Mouse (Mus musculus): ENCODE results near the gene Mrfap1. TPM values are rescaled to one million over a fixed set of nuclear protein-coding genes. Genes with fewer than 3 reads are reported as not detected.
"Not testable (repeated sequence)": the region's sequence is repeated elsewhere in the genome, so short reads cannot be mapped to it uniquely, and the experiment has no call there.

Mrfap1 gene
- polyA plus RNA-seq, 1 experiment from 2014 or later = 587 TPM

- no peak for ATAC-seq (ENCODE audit: insufficient number of reproducible peaks, insufficient read depth, low FRiP score, low TSS enrichment, low read depth)
- Histone ChIP-seq H3K9me3 (no peaks in the 10 kb centered on the region), H3K27me3 (no peaks in the 10 kb centered on the region), H3K9ac (no peak overlapping the region), H3K4me3 (no peak overlapping the region), H3K36me3 (peaks cover 23% of the 10 kb centered on the region), H3K4me2 (no peak overlapping the region), H3K4me1 (no peaks in the 10 kb centered on the region), H3K27ac (no peak overlapping the region)
- 45% methylated on average over 6 of the region's 6 CpGs for WGBS
These were observed 23.6 kb upstream of the Mrfap1 start for GRCm38 (mm10) chr5:36820142-36820541.

GRCm38 (mm10) chr5:36819742-36820141 is 23.2 kb upstream of the Mrfap1 start:
- H3K4me3 ChIP-seq = no peak overlapping the region
- H3K4me2 ChIP-seq = no peak overlapping the region
- no peak overlapping the region for H3K27ac ChIP-seq
- 85% methylated on average over 5 of the region's 5 CpGs for WGBS
- no peak for ATAC-seq (ENCODE audit: insufficient number of reproducible peaks, insufficient read depth, low FRiP score, low TSS enrichment, low read depth)
- H3K9me3 ChIP-seq = no peaks in the 10 kb centered on the region
- no peaks in the 10 kb centered on the region for H3K4me1 ChIP-seq
- H3K9ac ChIP-seq = no peak overlapping the region
- peaks cover 23% of the 10 kb centered on the region for H3K36me3 ChIP-seq
- no peaks in the 10 kb centered on the region for H3K27me3 ChIP-seq

- peaks cover 11% of the 10 kb centered on the region; the same call in 1 of the 2 replicates for H3K36me3 ChIP-seq
- 62% methylated on average over 3 of the region's 3 CpGs for WGBS
These were observed 21.2 kb upstream of the Mrfap1 start for GRCm38 (mm10) chr5:36817738-36818137.

GRCm38 (mm10) chr5:36814554-36814953 is 18.0 kb upstream of the Mrfap1 start:
- WGBS = 70% methylated on average over 6 of the region's 6 CpGs

More at GRCm38 (mm10) chr5:36817738-36818137, 21.2 kb upstream of the Mrfap1 start:
- H3K4me2 ChIP-seq = no peak overlapping the region
- no peaks in the 10 kb centered on the region for H3K9me3 ChIP-seq
- H3K27ac ChIP-seq = no peak overlapping the region
- H3K27me3 ChIP-seq = no peaks in the 10 kb centered on the region
- H3K9ac ChIP-seq = no peak overlapping the region
- no peak overlapping the region for H3K4me3 ChIP-seq
- no peaks in the 10 kb centered on the region for H3K4me1 ChIP-seq
- no peak for ATAC-seq (ENCODE audit: insufficient number of reproducible peaks, insufficient read depth, low FRiP score, low TSS enrichment, low read depth)

GRCm38 (mm10) chr5:36811413-36811812 is 14.8 kb upstream of the Mrfap1 start:
- H3K36me3 ChIP-seq = 0 out of 2 replicates have a peak, but pooled peaks cover 5% of the 10 kb centered on the region
- no peak; the same call in 1 of the 2 replicates for ATAC-seq (ENCODE audit: insufficient number of reproducible peaks, insufficient read depth, low FRiP score, low TSS enrichment, low read depth)
- no peak overlapping the region for H3K27ac ChIP-seq
- H3K27me3 ChIP-seq = no peaks in the 10 kb centered on the region
- 26% methylated on average over 3 of the region's 3 CpGs for WGBS
- H3K9me3 ChIP-seq = no peaks in the 10 kb centered on the region
- H3K4me2 ChIP-seq = no peak overlapping the region
- H3K4me1 ChIP-seq = no peaks in the 10 kb centered on the region
- no peak overlapping the region for H3K4me3 ChIP-seq
- H3K9ac ChIP-seq = no peak overlapping the region

More at GRCm38 (mm10) chr5:36814554-36814953, 18.0 kb upstream of the Mrfap1 start:
- H3K36me3 ChIP-seq = peaks cover 11% of the 10 kb centered on the region; the same call in 1 of the 2 replicates
- H3K27me3 ChIP-seq = no peaks in the 10 kb centered on the region
- ATAC-seq (ENCODE audit: insufficient number of reproducible peaks, insufficient read depth, low FRiP score, low TSS enrichment, low read depth) = no peak
- H3K9ac ChIP-seq = no peak overlapping the region
- no peaks in the 10 kb centered on the region for H3K4me1 ChIP-seq
- no peak overlapping the region for H3K27ac ChIP-seq
- H3K9me3 ChIP-seq = no peaks in the 10 kb centered on the region
- H3K4me2 ChIP-seq = no peak overlapping the region
- no peak overlapping the region for H3K4me3 ChIP-seq

- no peak overlapping the region for H3K27ac ChIP-seq
- no peaks in the 10 kb centered on the region for H3K9me3 ChIP-seq
- 75% methylated on average over 3 of the region's 3 CpGs for WGBS
- no peaks in the 10 kb centered on the region for H3K27me3 ChIP-seq
- no peak overlapping the region for H3K4me2 ChIP-seq
- H3K36me3 ChIP-seq = 0 out of 2 replicates have a peak, but pooled peaks cover 3% of the 10 kb centered on the region
- H3K9ac ChIP-seq = 0 out of 2 replicates have a peak overlapping the region, but pooled peaks have one; percentile 3
- no peak overlapping the region for H3K4me3 ChIP-seq
- ATAC-seq (ENCODE audit: insufficient number of reproducible peaks, insufficient read depth, low FRiP score, low TSS enrichment, low read depth) = no peak
- no peaks in the 10 kb centered on the region for H3K4me1 ChIP-seq
These were observed 14.1 kb upstream of the Mrfap1 start for GRCm38 (mm10) chr5:36810634-36811033.

- H3K27ac ChIP-seq = no peak overlapping the region
- H3K27me3 ChIP-seq = no peaks in the 10 kb centered on the region
- H3K9me3 ChIP-seq = no peaks in the 10 kb centered on the region
- H3K4me3 ChIP-seq = no peak overlapping the region
- H3K36me3 ChIP-seq = no peaks in the 10 kb centered on the region
- H3K9ac ChIP-seq = no peak overlapping the region
- no peaks in the 10 kb centered on the region for H3K4me1 ChIP-seq
- no peak for ATAC-seq (ENCODE audit: insufficient number of reproducible peaks, insufficient read depth, low FRiP score, low TSS enrichment, low read depth)
- H3K4me2 ChIP-seq = no peak overlapping the region
- 84% methylated on average over 7 of the region's 7 CpGs for WGBS
These were observed 12.6 kb upstream of the Mrfap1 start for GRCm38 (mm10) chr5:36809123-36809522.

GRCm38 (mm10) chr5:36807106-36807505 is 10.5 kb upstream of the Mrfap1 start:
- no peaks in the 10 kb centered on the region for H3K27me3 ChIP-seq
- no peaks in the 10 kb centered on the region for H3K4me1 ChIP-seq
- no peak overlapping the region for H3K27ac ChIP-seq
- H3K36me3 ChIP-seq = no peaks in the 10 kb centered on the region
- H3K4me3 ChIP-seq = no peak overlapping the region
- no peak overlapping the region for H3K9ac ChIP-seq
- no peak overlapping the region for H3K4me2 ChIP-seq
- no peaks in the 10 kb centered on the region for H3K9me3 ChIP-seq
- 14% methylated on average over 5 of the region's 5 CpGs for WGBS
- no peak for ATAC-seq (ENCODE audit: insufficient number of reproducible peaks, insufficient read depth, low FRiP score, low TSS enrichment, low read depth)

GRCm38 (mm10) chr5:36797291-36797690 is 719 bp upstream of the Mrfap1 start:
- no peaks in the 10 kb centered on the region for H3K9me3 ChIP-seq
- peaks cover 8% of the 10 kb centered on the region; the same call in 1 of the 2 replicates for H3K4me1 ChIP-seq
- 0 out of 2 replicates have a peak, but pooled peaks cover 4% of the 10 kb centered on the region for H3K27me3 ChIP-seq
- H3K4me2 ChIP-seq = peak overlapping the region; percentile 60
- H3K4me3 ChIP-seq = peak overlapping the region; percentile 74
- H3K9ac ChIP-seq = peak overlapping the region; percentile 89; the same call in 1 of the 2 replicates
- H3K36me3 ChIP-seq = peaks cover 19% of the 10 kb centered on the region
- ATAC-seq (ENCODE audit: insufficient number of reproducible peaks, insufficient read depth, low FRiP score, low TSS enrichment, low read depth) = no peak
- 37% methylated on average over 8 of the region's 8 CpGs for WGBS
- H3K27ac ChIP-seq = peak overlapping the region; percentile 48; the same call in 1 of the 2 replicates

- peak; percentile 43 for ATAC-seq (ENCODE audit: insufficient number of reproducible peaks, insufficient read depth, low FRiP score, low TSS enrichment, low read depth)
- not testable (repeated sequence) for H3K9me3 ChIP-seq, H3K4me1 ChIP-seq, H3K27me3 ChIP-seq
- peak overlapping the region; percentile 89 for H3K9ac ChIP-seq
- H3K4me2 ChIP-seq = peak overlapping the region; percentile 60
- 3% methylated on average over 36 of the region's 37 CpGs for WGBS
- H3K36me3 ChIP-seq = peaks cover 23% of the 10 kb centered on the region
- peak overlapping the region; percentile 96 for H3K27ac ChIP-seq
- peak overlapping the region; percentile 74 for H3K4me3 ChIP-seq
These were observed 801 bp downstream of the Mrfap1 start for GRCm38 (mm10) chr5:36795647-36796295.

- H3K4me2 ChIP-seq = no peak overlapping the region
- 80% methylated on average over 9 of the region's 9 CpGs for WGBS
- no peak for ATAC-seq (ENCODE audit: insufficient number of reproducible peaks, insufficient read depth, low FRiP score, low TSS enrichment, low read depth)
- H3K36me3 ChIP-seq = peaks cover 23% of the 10 kb centered on the region
- no peak overlapping the region for H3K4me3 ChIP-seq
- no peaks in the 10 kb centered on the region for H3K9me3 ChIP-seq
- H3K27me3 ChIP-seq = no peaks in the 10 kb centered on the region
- no peak overlapping the region for H3K27ac ChIP-seq
- H3K4me1 ChIP-seq = peaks cover 8% of the 10 kb centered on the region; the same call in 1 of the 2 replicates
- H3K9ac ChIP-seq = no peak overlapping the region
These were observed 4.7 kb downstream of the Mrfap1 start for GRCm38 (mm10) chr5:36791861-36792260.

- ATAC-seq (ENCODE audit: insufficient number of reproducible peaks, insufficient read depth, low FRiP score, low TSS enrichment, low read depth) = no peak
- no peak overlapping the region for H3K4me3 ChIP-seq
- 93% methylated on average over 5 of the region's 5 CpGs for WGBS
These were observed 10.5 kb downstream of the Mrfap1 start for GRCm38 (mm10) chr5:36786052-36786451.

More at GRCm38 (mm10) chr5:36786052-36786451, 10.5 kb downstream of the Mrfap1 start:
- H3K36me3 ChIP-seq = 0 out of 2 replicates have a peak, but pooled peaks cover 1% of the 10 kb centered on the region
- no peak overlapping the region for H3K4me2 ChIP-seq
- H3K9me3 ChIP-seq = no peaks in the 10 kb centered on the region
- no peak overlapping the region for H3K9ac ChIP-seq
- H3K4me1 ChIP-seq = no peaks in the 10 kb centered on the region
- no peak overlapping the region for H3K27ac ChIP-seq
- no peaks in the 10 kb centered on the region for H3K27me3 ChIP-seq
